Mouse (Mus musculus) lung, embryonic 15.5 days (tissue): Measurements from ENCODE around the gene Ap5s1. TPM values are rescaled to one million over a fixed set of nuclear protein-coding genes. Genes with fewer than 3 reads are reported as not detected.
"Not testable (repeated sequence)": the region's sequence is repeated elsewhere in the genome, so short reads cannot be mapped to it uniquely, and the experiment has no call there.

Experiments used
- ATAC-seq: fragments of 200-750 bp; cut with Nextera tagmentation; 2 replicates; pipeline ENCODE4 v1.8.0; 2017; ENCODE audit warnings: moderate number of reproducible peaks, borderline replicate concordance; ENCODE audit not compliant: low FRiP score, low TSS enrichment; ENCODE audit errors: extremely low read depth
- H3K27ac ChIP-seq: fragments of 300-500 bp; sonication (generic); 2 replicates; pipeline ENCODE4 v1.5.1; 2015; ENCODE audit warnings: moderate library complexity, mild to moderate bottlenecking, inconsistent platforms
- H3K27me3 ChIP-seq: fragments of 300-500 bp; sonication (generic); 2 replicates; pipeline ENCODE4 v1.6.1; 2015; ENCODE audit warnings: inconsistent platforms
- H3K36me3 ChIP-seq: fragments of 300-500 bp; sonication (generic); 2 replicates; pipeline ENCODE4 v1.6.1; 2015; ENCODE audit warnings: inconsistent platforms
- H3K4me1 ChIP-seq: fragments of 300-500 bp; sonication (generic); 2 replicates; pipeline ENCODE4 v1.6.1; 2015; ENCODE audit warnings: inconsistent platforms
- H3K4me2 ChIP-seq: fragments of 300-500 bp; sonication (generic); 2 replicates; pipeline ENCODE4 v1.6.1; 2015; ENCODE audit warnings: inconsistent platforms, mild to moderate bottlenecking, moderate library complexity
- H3K4me3 ChIP-seq: fragments of 300-500 bp; sonication (generic); 2 replicates; pipeline ENCODE4 v1.5.1; 2015; ENCODE audit warnings: mild to moderate bottlenecking, inconsistent platforms
- H3K9ac ChIP-seq: fragments of 300-500 bp; sonication (generic); 2 replicates; pipeline ENCODE4 v1.6.1; 2015; ENCODE audit warnings: inconsistent platforms
- H3K9me3 ChIP-seq: fragments of 300-500 bp; sonication (generic); 2 replicates; pipeline ENCODE4 v1.6.1; 2016; ENCODE audit warnings: inconsistent platforms
- WGBS: fragments of 180-500 bp; shearing (Covaris S2); methylation state at CpG from one replicate; pipeline ENCODE4 v1.1.7; 2015; 5-methylcytosine and 5-hydroxymethylcytosine counted together
- polyA plus RNA-seq: library from polyadenylated mRNA; unstranded; fragments of >200 nt; fragmentation: Nextera tagmentation; extraction: Ambion mirVana; gene quantifications from 2 replicates; pipeline ENCODE4 v1.2.1, GENCODE M21; 2015

Ap5s1 gene
- polyA plus RNA-seq, 1 experiment from 2014 or later, result 22.6 TPM

DNA sequence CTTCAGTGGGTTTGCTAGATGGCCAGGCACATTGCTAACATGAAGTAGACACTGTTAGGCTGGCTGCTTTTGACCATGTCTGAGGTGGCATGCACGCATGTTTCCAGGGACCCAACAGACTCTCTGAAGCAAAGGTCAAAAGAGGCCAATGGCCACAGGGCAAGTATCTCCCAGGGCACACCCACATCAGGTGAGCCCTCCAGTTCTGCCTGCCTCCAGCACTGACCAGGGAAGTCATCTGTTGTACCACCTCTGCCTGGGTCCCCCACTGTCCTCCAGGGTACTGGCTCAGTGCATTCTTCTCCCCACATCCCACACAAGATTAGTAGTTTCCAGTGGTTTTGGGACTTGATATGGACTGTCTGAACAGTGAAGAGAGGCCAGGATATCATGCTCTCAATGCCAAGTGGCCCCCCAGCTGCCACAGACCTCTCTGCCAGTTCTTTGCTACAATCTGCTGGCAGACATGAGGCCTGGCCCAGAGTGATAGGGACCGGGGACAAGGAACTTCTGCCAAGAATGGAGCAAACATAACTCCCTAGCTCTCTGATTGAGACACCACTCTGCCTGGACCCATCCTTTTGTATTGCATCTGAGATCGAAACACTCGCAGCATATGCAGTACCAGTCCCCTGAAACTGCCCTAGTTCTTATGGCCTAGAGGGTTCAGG, 2.4 kb downstream of the Ap5s1 start:
- Histone ChIP-seq H3K36me3 (no peaks in the 10 kb centered on the region), H3K9me3 (no peaks in the 10 kb centered on the region), H3K27me3 (no peaks in the 10 kb centered on the region), H3K4me3 (0 out of 2 replicates have a peak overlapping the region, but pooled peaks have one; percentile 63), H3K27ac (peak overlapping the region; percentile 91), H3K4me2 (peak overlapping the region; percentile 65), H3K9ac (peak overlapping the region; percentile 64), H3K4me1 (peaks cover 33% of the 10 kb centered on the region)
- ATAC-seq, result peak; percentile 2; the same call in 1 of the 2 replicates
- 71% methylated on average over 4 of the region's 4 CpGs for WGBS

DNA sequence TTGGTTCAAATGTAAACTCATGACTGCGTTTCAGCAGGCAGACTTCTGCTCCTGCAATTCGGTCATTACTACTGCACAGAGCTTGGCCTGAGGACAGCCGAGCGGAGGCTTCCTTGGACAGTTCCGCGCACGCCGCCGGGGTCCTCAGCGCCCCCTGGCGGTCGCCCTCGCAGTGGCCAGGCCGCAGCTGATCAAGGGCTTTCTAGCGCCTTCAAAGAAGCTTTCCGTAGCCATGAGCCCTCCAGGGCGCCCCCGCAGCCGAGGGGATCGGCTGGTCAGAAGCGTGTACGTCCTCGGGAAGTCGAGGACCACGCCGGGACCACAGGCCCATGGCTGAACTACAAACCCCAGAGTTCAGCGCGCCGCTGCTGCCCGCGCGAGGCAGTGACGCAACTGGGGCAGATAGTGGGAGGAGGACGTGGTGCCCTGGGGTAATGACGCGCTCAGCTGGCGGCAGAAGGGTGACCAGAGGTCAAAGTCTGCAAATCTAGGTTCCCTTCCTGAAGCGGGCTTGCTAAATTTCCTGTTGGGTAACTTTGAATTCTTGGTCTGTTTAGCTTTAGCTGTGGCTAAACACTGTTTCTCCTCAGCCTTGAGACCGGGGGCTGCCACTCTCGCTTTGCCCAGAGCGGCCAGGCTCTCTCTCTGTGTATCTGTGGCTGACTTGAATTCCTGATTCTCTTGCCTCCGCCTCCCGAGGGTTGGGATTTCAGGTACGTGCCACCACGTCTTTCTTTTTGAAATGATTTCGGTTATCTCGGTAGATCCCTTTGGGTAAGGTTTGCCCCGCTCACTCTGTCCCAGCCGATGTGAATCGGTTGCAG, 3.3 kb downstream of the Ap5s1 start:
- H3K4me3 ChIP-seq, result peak overlapping the region; percentile 63
- under 1% methylated on average over 50 of the region's 50 CpGs for WGBS
- peak overlapping the region; percentile 91 for H3K27ac ChIP-seq
- no peaks in the 10 kb centered on the region for H3K9me3 ChIP-seq
- peaks cover 24% of the 10 kb centered on the region for H3K4me1 ChIP-seq
- peak overlapping the region; percentile 64 for H3K9ac ChIP-seq
- H3K27me3 ChIP-seq, result no peaks in the 10 kb centered on the region
- peak overlapping the region; percentile 65 for H3K4me2 ChIP-seq
- H3K36me3 ChIP-seq, result no peaks in the 10 kb centered on the region
- ATAC-seq, result peak; percentile 97

DNA sequence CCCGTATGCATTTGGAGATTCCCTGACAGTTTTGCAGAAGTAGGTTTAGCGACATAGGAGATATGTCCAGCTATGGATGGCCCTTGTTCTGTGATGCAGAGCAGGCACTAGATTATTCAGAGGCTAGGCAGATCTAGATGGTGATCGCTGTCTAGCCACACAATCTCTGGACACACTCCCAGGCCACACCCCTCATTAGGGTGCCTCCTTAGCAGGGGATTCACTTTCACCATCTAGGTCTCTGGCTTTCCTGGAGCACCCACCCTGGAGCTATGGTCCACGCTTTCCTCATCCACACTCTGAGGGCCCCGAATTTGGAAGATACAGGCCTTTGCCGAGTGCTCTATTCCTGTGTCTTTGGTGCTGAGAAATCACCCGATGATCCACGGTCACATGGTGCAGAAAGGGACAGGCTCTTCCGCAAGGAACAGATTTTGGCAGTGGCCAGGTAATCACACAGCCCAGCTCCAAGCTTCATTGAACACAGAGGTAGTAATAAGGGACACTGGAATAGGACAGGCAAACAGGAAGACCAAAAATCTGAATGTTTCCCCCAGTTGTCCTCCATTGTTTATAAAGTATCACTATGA, 4.2 kb downstream of the Ap5s1 start:
- Histone ChIP-seq H3K4me1 (peaks cover 18% of the 10 kb centered on the region), H3K9ac (peak overlapping the region; percentile 64), H3K4me2 (peak overlapping the region; percentile 65), H3K36me3 (no peaks in the 10 kb centered on the region), H3K27me3 (no peaks in the 10 kb centered on the region), H3K9me3 (no peaks in the 10 kb centered on the region), H3K27ac (peak overlapping the region; percentile 91; the same call in 1 of the 2 replicates), H3K4me3 (peak overlapping the region; percentile 63)
- WGBS, result 56% methylated on average over 9 of the region's 9 CpGs
- ATAC-seq, result no peak

DNA sequence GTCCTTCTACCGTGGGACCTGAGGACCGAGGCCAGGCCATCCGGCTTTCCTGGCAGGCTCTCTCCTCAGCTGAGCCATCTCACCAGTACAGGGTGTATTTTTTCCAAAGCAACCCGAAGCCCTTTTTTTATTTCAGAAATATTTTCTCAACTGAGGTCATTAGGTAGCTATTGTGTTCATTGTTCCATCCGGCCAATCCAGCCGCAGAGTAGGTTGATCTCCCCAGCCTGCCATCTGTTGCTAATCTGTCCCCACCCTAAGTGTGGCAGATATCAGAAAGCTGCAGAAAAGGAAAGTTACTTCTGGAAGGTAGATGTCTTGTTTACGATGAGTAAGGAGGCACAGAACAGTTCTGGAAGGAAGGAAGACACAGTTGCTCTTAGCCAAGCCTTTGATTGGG, 6.9 kb downstream of the Ap5s1 start:
- WGBS, result 77% methylated on average over 7 of the region's 7 CpGs
- Histone ChIP-seq H3K9ac (no peak overlapping the region), H3K36me3 (no peaks in the 10 kb centered on the region), H3K4me1 (peaks cover 18% of the 10 kb centered on the region), H3K9me3 (no peaks in the 10 kb centered on the region), H3K4me3 (no peak overlapping the region), H3K27ac (no peak overlapping the region), H3K27me3 (no peaks in the 10 kb centered on the region), H3K4me2 (no peak overlapping the region)
- ATAC-seq, result no peak

DNA sequence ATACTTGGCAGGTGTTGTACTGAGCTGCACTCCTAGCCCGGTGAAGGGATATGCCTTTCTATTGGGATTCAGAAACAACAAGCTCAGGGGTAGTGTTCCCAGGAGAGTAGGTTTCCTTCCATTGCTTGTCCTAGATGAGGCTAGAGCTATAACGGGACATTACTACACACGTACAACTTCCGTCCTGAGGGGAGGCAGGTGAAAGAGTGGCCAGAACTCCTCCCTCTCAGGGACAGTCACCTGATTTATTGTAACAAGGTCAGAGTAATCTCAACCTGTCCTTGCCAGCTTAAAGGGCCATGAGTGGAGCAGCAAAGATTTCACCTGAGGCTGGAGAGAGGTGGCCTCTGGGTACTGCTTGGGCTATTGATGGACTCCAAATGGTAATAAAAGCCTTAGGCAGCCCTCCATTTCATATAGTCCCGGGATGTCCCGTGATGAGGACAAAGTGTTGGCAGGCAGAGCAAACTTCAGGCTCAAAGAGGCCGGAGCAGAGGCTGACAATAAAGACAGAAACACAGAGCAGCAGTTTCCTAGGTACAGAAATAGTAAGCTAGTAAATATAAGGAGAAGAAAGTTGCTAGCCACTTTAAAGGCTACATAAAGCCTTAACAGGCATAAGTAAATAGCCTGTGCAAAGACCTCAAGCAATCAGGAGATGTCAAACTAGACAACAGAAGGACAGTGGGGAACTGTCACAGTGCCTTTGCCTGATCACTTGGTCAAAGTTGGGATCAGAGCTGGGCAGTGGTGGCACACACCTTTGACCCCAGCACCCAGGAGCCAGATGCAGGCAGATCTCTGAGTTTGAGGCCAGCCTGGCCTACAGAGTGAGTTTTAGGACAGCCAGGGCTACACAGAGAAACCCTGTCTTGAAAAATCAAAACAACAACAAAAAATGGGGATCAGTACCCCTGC, 9.3 kb downstream of the Ap5s1 start:
- Histone ChIP-seq H3K27ac (no peak overlapping the region), H3K27me3 (no peaks in the 10 kb centered on the region), H3K9ac (no peak overlapping the region), H3K36me3 (no peaks in the 10 kb centered on the region), H3K9me3 (no peaks in the 10 kb centered on the region), H3K4me3 (no peak overlapping the region), H3K4me1 (peaks cover 6% of the 10 kb centered on the region), H3K4me2 (no peak overlapping the region)
- 77% methylated on average over 7 of the region's 7 CpGs for WGBS
- ATAC-seq, result no peak

DNA sequence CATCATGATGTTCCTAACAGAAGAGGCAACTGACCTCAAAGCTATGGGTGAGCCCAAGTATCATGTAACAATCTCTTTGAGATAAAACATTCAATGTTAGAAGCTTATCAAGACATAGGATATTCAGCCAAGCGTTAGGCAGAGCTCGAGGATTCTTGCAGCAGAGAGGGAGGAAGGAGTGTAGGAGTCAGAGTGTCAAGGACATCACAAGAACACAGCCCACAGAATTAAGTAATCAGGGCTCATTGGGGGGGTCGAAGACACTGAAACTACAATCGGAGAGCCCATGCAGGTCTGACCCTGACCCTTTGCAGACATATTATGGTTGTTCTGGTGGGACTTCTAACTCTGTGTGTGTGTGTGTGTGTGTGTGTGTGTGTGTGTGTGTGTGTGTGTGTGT, 13.2 kb downstream of the Ap5s1 start:
- no peaks in the 10 kb centered on the region for H3K36me3 ChIP-seq
- no peaks in the 10 kb centered on the region for H3K9me3 ChIP-seq
- no peak overlapping the region for H3K27ac ChIP-seq
- no peak overlapping the region for H3K4me3 ChIP-seq
- no peaks in the 10 kb centered on the region for H3K4me1 ChIP-seq
- H3K9ac ChIP-seq, result no peak overlapping the region
- no peak overlapping the region for H3K4me2 ChIP-seq
- no peaks in the 10 kb centered on the region for H3K27me3 ChIP-seq
- no peak for ATAC-seq
- 66% methylated on average over 4 of the region's 4 CpGs for WGBS

DNA sequence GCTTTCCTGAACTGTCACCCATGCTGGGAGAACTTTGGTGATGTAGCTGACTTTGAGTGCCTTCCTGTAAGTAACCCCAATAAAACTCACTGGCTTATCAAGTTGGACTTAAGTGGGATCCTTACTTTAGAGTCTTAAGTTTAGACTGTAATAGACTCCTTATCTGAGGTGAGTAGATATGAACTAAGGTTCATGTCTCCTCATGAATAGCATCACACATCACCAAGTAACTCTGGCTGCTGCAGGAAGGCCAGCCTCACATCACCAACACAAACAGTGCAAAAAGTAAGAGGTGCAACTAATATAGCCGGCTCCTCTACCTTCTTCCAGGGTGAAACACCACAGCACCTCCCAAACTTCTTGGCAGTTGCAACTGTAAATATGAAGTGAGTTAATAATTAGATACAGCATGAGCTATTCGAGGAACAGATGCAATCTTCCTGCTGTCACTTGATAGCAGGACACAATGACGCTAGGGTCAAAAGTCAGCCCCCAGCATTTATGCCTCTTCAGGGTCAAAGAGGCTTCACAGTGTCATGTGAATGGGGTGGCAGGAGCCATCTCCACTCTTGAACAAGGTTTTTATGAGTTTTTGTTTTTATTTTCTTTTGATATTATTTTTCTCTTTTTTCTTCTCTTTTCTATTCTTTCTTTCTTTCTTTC, 15.1 kb downstream of the Ap5s1 start:
- Histone ChIP-seq H3K4me1 (no peaks in the 10 kb centered on the region), H3K9me3 (no peaks in the 10 kb centered on the region), H3K27me3 (no peaks in the 10 kb centered on the region), H3K9ac (no peak overlapping the region), H3K4me3 (no peak overlapping the region), H3K27ac (no peak overlapping the region), H3K36me3 (no peaks in the 10 kb centered on the region), H3K4me2 (no peak overlapping the region)
- WGBS, result 57% methylated on average over 3 of the region's 3 CpGs
- no peak for ATAC-seq

DNA sequence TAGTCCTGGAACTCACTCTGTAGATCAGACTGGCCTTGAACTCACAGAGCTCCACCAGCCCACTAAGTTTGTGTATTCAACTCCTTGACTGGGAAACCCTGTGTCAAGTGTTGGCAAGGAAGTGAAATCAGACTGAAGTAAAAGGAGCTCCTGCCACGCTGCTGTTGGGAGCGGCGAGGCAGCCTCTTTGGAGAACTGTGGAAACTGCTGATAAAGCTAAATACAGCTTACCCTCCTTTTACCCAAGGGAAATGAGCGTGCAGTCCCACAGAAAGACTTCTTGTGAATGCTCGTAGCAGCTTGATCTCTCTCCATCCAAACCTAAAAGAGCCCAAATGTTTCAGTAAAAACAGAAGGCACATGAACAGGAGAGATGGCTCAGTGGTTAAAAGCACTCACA, 15.7 kb downstream of the Ap5s1 start:
- 33% methylated on average over 5 of the region's 5 CpGs for WGBS
- no peak for ATAC-seq
- no peaks in the 10 kb centered on the region for H3K36me3 ChIP-seq
- no peaks in the 10 kb centered on the region for H3K4me1 ChIP-seq
- H3K4me3 ChIP-seq, result no peak overlapping the region
- no peak overlapping the region for H3K9ac ChIP-seq
- H3K9me3 ChIP-seq, result no peaks in the 10 kb centered on the region
- H3K4me2 ChIP-seq, result no peak overlapping the region
- H3K27me3 ChIP-seq, result no peaks in the 10 kb centered on the region
- no peak overlapping the region for H3K27ac ChIP-seq

DNA sequence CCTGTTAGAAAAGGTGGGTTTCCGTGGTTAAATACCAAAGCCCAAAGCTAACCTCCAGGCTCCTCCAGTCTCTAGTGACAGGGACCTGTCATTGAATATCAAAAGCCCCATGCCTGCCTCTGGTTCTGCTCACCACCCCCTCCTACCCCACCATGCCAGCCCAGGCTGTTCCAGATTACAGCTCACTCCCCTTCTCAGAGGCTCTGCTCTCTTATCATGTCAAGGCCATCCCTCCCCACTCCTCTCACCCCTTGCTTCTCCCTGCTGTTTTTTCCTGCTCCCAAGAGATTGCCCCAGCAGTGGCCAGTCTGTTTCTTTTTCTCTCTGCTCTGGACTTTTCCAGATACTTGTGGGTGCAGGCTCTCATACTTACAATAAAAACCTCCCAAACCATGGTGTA, 16.7 kb downstream of the Ap5s1 start:
- Histone ChIP-seq H3K27ac (no peak overlapping the region), H3K9me3 (no peaks in the 10 kb centered on the region), H3K36me3 (no peaks in the 10 kb centered on the region), H3K4me3 (no peak overlapping the region), H3K4me2 (no peak overlapping the region), H3K27me3 (no peaks in the 10 kb centered on the region), H3K9ac (no peak overlapping the region), H3K4me1 (no peaks in the 10 kb centered on the region)
- no peak for ATAC-seq
- 29% methylated on average over 1 of the region's 1 CpGs for WGBS

DNA sequence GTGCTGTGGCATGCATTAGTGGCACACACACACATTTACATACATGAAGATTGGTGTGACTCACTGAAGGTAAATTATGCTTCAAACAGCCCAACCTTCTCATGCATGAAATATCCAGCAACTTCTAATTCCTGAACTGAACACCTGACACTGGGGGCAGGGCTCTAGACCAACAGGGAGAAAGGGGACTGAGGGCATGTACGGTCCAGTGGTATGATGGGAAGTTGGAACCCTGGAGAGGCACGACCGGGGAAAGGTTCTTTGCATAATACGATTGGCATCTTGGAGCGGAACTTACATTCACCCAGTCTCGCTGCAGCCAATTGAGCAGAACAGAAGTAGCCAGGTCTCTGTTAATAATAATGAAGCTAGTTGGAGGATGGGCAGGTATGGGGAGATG, 18.3 kb downstream of the Ap5s1 start:
- no peak for ATAC-seq

DNA sequence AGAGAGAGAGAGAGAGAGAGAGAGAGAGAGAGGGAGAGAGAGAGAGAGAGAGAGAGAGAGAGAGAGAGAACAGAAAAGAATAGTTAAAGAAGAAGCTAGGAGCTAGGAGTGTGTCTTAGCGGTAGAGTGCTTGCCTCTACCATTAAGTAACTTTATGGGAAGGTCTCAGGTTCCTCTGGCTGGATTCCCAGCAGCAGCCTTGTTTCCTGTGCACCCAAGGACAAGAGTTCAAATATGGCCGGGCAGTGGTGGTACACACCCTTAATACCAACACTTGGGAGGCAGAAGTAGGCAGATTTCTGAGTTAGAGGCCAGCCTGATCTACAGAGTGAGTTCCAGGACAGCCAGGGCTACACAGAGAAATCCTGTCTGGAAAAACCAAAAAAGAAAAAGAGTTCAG, 19.8 kb downstream of the Ap5s1 start:
- H3K9ac ChIP-seq, H3K4me1 ChIP-seq, H3K27me3 ChIP-seq, H3K9me3 ChIP-seq, H3K4me2 ChIP-seq, H3K4me3 ChIP-seq, ATAC-seq, H3K27ac ChIP-seq, H3K36me3 ChIP-seq: not testable (repeated sequence)
- 46% methylated on average over 2 of the region's 2 CpGs for WGBS

More for the DNA sequence above, 18.3 kb downstream of the Ap5s1 start:
- 86% methylated on average over 6 of the region's 6 CpGs for WGBS
- Histone ChIP-seq H3K4me3 (no peak overlapping the region), H3K27me3 (no peaks in the 10 kb centered on the region), H3K4me1 (no peaks in the 10 kb centered on the region), H3K27ac (no peak overlapping the region), H3K4me2 (no peak overlapping the region), H3K36me3 (no peaks in the 10 kb centered on the region), H3K9me3 (no peaks in the 10 kb centered on the region), H3K9ac (no peak overlapping the region)
